Mouse (Mus musculus): ENCODE results near the gene Mpv17.

Gene Mpv17

GRCm38 (mm10) chr5:31183678-31184077 lies 29.6 kb upstream of the Mpv17 start:
- no peak for DNase-seq (ENCODE audit: low spot score in 2 of 2)

DNA sequence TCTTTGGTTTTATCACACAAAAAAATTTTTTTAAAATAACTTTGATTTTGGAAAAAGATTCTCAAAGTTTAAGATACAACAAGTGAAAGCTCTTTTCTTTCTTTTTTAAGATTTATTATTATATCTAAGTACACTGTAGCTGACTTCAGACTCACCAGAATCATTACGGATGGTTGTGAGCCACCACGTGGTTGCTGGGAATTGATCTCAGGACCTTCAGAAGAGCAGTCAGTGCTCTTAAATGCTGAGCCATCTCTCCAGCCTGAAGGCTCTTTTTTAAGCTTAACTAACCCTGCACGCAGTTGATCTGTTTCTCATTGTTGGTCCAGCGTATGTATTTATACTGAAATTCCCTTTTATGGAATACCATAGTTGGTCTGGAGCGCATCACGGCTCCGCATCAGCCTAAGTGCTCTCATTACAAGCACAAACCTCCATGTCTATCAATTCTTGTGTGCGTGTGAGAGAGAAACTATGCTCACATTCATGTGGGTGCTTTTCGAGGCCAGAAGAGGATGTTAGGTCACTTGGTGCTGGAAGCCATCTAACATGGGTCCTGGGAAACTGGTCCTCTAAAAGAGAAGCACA lies 27.2 kb upstream of the Mpv17 start:
- DNase-seq (ENCODE audit: low spot score in 2 of 2): no peak

DNA sequence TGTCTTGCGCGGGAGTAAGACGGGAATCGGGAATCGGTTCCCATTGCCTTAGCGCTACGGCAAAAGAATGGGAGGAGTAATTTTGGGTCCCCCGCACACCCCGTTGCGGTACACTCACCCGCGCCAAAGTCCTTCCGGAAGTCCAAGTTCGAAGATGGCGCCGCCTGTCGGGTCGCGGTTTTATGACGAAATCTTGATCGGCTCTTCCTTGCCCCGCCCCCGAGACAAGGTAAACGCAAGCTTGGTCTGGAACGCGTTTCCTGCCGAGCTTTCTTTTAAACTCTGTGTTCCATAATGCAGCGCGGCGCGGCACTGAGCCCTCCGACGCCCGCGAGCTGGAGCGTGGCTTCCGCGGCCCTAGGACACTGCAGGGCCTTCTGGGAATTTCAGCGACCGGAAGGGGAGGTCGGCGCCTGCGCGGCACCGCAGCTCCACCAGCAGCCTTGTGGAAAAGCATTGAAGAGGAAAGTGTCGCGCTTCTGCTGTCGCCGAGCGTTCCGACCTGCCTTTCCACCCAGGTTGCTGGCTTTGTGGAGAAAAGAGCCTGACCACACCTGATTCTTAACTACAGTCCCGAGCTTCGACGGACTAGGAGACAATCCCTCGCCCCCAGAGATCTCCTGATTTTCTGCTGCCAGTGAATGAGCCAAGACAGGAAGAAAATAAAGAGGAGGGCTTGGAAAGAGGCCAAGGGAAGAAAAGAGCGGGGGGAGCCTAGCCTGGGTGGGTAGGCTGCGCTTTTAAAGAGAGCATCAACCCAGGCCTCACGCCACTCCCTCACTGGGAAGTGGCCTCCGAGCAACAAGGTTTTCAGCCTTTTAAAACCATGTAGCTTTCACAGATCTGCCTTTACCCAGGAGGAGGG lies 25.9 kb upstream of the Mpv17 start, which contains the start of the genes Gm29609 and Gtf3c2:
Gene Gm29609 (minus strand): TSS at position 146 of the 865 bp plus-strand sequence.
Gene Gtf3c2 (minus strand): TSS at position 379 of the 865 bp plus-strand sequence.
- peak; percentile 95 to 97 for DNase-seq (ENCODE audit: low spot score in 2 of 2)

- DNase-seq (ENCODE audit: low spot score in 2 of 2): no peak
Measured at GRCm38 (mm10) chr5:31179301-31179765, 25.3 kb upstream of the Mpv17 start.

DNA sequence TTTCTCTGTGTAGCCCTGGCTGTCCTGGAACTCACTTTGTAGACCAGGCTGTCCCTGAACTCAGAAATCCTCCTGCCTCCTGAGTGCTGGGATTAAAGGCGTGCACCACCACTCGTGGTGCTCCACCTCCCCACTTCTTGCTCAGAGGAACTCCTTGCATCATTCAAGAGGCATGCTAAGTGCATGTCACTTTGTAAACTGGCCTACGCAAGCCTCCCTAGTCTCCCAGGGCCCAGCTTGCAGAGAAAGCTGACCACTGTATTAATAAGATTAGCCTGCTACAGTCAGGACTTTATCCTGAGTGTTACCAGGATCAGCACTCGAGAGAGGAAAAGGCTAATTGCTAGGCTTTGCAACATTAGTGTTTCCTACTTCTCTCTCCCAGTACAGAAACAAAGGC lies 14.6 kb upstream of the Mpv17 start:
- no peak for DNase-seq (ENCODE audit: low spot score in 2 of 2)

- DNase-seq (ENCODE audit: low spot score in 2 of 2): no peak
Measured at GRCm38 (mm10) chr5:31164878-31165277, 10.8 kb upstream of the Mpv17 start.

DNA sequence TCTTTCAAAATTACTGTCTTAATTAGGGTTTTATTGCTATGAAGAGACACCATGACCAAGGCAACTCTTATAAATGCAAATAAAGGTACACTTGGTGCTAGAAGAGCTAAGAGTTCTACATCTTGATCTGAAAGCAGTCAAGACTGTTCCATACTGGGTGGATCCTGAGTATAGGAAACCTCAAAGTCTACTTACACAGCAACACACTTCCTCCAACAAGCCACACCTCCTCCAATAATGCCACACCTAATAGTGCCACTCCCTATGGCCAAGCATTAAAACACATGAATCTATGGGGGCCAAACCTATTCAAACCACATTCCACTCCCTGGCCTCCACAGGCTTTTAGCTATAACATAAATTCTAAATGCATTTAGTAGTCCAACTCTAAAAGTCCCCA lies 8.4 kb upstream of the Mpv17 start:
- no peak for DNase-seq (ENCODE audit: low spot score in 2 of 2)

- no peak for DNase-seq (ENCODE audit: low spot score in 2 of 2)
Measured at GRCm38 (mm10) chr5:31153516-31154151, 417 bp downstream of the Mpv17 start.

DNA sequence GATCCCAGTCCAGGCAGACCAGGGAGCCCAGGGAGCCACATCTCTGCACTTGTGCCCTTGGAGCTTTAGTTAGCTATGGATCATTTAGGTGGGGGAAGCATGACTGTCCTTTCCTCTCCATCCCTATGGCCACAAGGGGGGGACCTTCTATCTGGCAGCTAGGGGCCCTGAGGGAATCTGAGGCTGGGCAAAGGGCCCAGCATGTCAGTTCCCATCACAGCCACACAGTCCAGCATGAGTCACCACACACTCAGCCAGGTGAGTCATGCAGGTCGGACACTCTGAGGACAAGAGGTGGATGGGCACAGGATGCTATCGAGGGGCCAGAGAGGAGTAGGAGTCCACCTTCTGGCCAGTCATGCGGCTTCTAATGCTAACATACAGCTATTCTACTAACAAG lies 2.3 kb downstream of the Mpv17 start:
- no peak for DNase-seq (ENCODE audit: low spot score in 2 of 2)

- DNase-seq (ENCODE audit: low spot score in 2 of 2): no peak
Measured at GRCm38 (mm10) chr5:31149781-31150180, 4.3 kb downstream of the Mpv17 start.

DNA sequence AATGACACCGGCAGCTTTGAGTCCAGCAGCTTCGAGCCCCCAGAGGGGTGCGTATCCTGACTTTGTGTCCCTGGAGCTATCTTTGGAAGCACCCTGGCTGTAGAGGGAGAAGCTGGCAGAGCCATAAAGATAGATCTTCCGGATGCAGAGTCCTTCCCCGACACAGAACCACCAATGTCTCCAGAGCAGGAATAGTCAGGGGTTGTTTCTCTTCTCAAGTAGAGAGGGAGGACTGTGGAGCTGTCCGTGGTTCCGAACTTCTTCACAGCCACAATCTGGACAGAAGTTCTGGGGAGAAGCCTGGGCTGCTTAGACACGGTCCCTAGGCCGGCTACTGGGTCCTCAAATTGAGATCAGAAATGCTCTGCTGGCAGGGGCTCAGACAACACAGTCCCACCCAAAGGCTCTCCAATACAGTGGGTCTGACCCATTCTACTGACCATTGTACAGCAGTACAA lies 15.1 kb downstream of the Mpv17 start:
- no peak for DNase-seq (ENCODE audit: low spot score in 2 of 2)

DNA sequence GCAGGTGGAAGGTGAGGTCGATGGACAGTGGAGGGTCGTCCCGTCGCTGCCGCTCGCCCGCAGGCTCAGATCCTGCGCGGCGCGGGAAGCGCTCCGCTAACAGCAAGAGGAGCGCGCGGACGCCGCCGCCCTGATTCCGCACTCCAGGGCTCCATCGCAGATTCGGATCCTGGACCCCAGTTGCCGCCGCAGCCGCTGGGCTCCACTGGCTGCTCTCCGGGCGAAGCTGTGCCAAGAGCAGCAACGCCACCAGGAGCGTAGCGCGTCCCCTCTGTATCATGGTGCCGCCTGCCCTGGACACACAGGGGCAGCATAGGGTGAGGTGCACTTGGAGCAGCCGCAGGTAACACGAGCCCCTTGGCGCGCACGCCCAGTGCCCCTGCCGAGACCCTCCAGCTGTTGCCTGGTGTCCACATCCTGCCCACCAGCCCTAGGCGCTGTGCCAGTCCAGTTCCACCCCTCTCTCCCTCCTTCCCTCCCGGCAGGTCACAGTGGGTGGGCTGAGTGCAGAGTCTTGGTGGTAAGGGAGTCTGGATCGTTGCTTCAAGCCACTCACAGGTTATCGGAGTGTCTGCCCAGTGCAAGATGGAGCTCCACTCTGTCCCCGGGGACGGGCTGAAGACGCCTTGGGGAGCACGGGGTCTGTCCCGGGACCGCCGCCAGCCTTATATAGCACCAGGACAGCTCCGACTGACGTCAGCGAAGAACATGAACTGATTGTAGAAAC lies 15.6 kb downstream of the Mpv17 start, which contains the start of gene Ucn:
Gene Ucn (minus strand): TSS at position 589 of the 727 bp plus-strand sequence.
- no peak for DNase-seq (ENCODE audit: low spot score in 2 of 2)

- no peak for DNase-seq (ENCODE audit: low spot score in 2 of 2)
Measured at GRCm38 (mm10) chr5:31137658-31138057, 16.4 kb downstream of the Mpv17 start.

DNA sequence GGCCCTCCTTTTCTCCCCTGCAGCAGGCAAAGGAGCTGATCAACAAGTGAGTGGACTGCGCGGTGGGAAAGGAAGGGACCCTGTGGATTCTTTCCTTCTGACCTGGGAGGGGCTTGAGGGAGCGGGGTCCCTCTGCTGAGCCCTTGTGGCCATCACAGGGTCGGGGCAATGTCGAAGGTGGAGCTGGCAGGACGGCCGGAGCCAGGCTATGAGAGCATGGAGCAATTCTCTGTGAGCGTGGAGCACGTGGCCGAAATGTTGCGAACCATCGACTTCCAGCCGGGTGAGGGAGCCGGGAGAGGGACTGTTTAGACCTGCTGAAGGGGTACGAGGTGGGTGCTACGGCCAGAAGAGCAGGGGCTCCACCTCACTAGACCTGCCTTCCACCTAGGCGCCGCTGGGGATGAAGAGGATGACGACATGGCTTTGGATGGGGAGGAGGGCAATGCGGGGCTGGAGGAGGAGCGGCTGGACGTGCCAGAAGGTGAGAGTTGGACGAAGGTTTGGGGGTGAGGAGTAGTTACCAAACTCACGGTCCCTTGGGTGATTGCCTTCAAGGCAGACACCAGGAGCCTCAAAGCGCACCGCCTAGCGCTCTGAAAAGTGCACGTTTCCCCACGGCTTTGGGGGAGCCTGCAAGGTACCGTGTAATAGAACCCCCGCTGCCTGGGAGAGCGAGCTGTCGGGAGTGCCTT lies 17.2 kb downstream of the Mpv17 start:
- no peak for DNase-seq (ENCODE audit: low spot score in 2 of 2)

GRCm38 (mm10) chr5:31126050-31126449 lies 28.0 kb downstream of the Mpv17 start:
- DNase-seq (ENCODE audit: low spot score in 2 of 2): no peak

GRCm38 (mm10) chr5:31123481-31123880 lies 30.6 kb downstream of the Mpv17 start:
- no peak for DNase-seq (ENCODE audit: low spot score in 2 of 2)

DNA sequence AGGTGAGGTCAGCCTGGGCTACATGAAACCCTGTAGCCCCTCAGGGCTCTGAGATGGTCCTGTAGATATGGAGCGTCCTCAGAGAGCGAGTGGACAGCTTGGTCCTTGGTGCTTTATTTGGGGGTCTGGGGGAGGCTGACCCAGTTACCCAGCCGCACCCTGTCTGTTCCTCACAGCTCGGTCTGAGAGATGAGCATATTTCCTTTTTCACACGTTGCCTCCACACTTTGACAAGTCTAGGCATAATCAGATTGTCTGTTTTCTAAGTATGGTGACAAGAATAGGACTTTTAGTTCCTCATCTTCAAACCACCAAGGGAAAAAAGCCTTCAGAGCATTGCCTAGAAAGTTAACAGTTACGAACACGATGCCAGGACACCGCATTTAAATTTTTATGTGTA lies 32.9 kb downstream of the Mpv17 start:
- DNase-seq (ENCODE audit: low spot score in 2 of 2): no peak

DNA sequence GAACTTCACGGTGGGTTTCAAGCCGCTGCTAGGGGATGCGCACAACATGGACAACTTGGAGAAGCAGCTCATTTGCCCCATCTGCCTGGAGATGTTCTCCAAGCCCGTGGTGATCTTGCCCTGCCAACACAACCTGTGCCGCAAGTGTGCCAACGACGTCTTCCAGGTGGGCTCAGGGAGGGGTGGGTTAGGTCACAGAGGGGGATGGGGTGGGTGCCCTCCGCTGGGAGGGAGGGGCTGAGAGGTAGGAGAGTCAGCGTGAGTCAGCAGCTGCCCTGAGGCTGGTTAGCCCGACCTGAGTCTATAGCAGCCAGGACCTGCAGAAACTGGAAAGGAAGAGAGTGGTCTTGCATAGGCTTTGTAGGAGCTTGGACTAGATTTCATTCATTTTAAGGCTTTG lies 37.1 kb downstream of the Mpv17 start:
- no peak for DNase-seq (ENCODE audit: low spot score in 2 of 2)

GRCm38 (mm10) chr5:31116354-31116753 lies 37.7 kb downstream of the Mpv17 start, which contains the start of gene Trim54:
Gene Trim54 (plus strand): TSS chr5:31116712.
- DNase-seq (ENCODE audit: low spot score in 2 of 2): no peak

- DNase-seq (ENCODE audit: low spot score in 2 of 2): peak in 1 of 2 experiments; percentile 15
Measured at GRCm38 (mm10) chr5:31110781-31111180, 43.3 kb downstream of the Mpv17 start.

DNA sequence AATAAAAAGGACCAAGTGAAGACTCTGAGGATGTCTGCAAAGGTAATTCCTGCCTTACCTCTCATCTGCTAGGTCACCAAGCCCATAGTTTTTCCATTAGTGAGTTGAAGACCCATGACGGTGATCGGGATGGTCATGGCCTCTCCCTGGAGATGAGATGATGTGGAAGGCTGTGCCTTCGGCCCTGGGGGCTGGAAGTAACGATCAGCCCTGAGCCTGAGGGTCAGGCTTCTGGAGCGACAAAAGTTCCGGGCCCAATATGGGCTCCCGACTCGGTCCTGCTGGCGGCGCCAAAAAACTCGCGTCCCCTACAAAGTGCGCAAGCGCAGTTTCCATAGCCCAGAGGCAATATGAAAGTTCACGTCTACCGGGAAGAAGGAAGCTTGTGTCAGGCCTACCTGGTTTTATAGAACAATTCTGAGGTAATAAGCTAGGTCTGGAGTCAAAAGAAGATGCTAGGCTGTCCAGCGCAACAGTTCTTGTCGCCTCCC lies 46.0 kb downstream of the Mpv17 start, which contains the start of gene Slc30a3:
Gene Slc30a3 (minus strand): TSS at position 238 of the 491 bp plus-strand sequence.
- DNase-seq (ENCODE audit: low spot score in 2 of 2): no peak
